Mouse (Mus musculus) neural tube, embryonic 14.5 days (tissue): ENCODE measurements around the gene Triap1. TPM values are rescaled to one million over a fixed set of nuclear protein-coding genes. Genes with fewer than 3 reads are reported as not detected.
"Not testable (repeated sequence)": the region's sequence is repeated elsewhere in the genome, so short reads cannot be mapped to it uniquely, and the experiment has no call there.

Experiments
- ATAC-seq: fragments of 200-750 bp; cut with Nextera tagmentation; 2 replicates; pipeline ENCODE4 v1.8.0; 2017; ENCODE audit warnings: low read depth, mild to moderate bottlenecking, moderate TSS enrichment, moderate library complexity
- H3K27ac ChIP-seq: fragments of 300-500 bp; sonication (generic); 2 replicates; pipeline ENCODE4 v1.5.1; 2014; ENCODE audit warnings: low read depth, mild to moderate bottlenecking, control low read depth, low read length, moderate library complexity, mixed read lengths
- H3K27me3 ChIP-seq: fragments of 300-500 bp; sonication (generic); 2 replicates; pipeline ENCODE4 v1.6.1; 2014; ENCODE audit warnings: low read length; ENCODE audit not compliant: control insufficient read depth, insufficient read depth
- H3K36me3 ChIP-seq: fragments of 300-500 bp; sonication (generic); 2 replicates; pipeline ENCODE4 v1.6.1; 2014; ENCODE audit warnings: low read length, mixed read lengths; ENCODE audit not compliant: control insufficient read depth, insufficient read depth
- H3K4me1 ChIP-seq: fragments of 300-500 bp; sonication (generic); 2 replicates; pipeline ENCODE4 v1.6.1; 2014; ENCODE audit warnings: low read length; ENCODE audit not compliant: control insufficient read depth, insufficient read depth
- H3K4me2 ChIP-seq: fragments of 300-500 bp; sonication (generic); 2 replicates; pipeline ENCODE4 v1.6.1; 2014; ENCODE audit warnings: mild to moderate bottlenecking, low read depth, low read length, control low read depth
- H3K4me3 ChIP-seq: fragments of 300-500 bp; sonication (generic); 2 replicates; pipeline ENCODE4 v1.5.1; 2014; ENCODE audit warnings: low read depth, low read length, control low read depth, mixed read lengths
- H3K9ac ChIP-seq: fragments of 300-500 bp; sonication (generic); replicated peaks from 2 replicates; pipeline ENCODE4 v1.6.1; 2014; ENCODE audit warnings: low read depth, mild to moderate bottlenecking, control low read depth, low read length, mixed read lengths
- H3K9me3 ChIP-seq: fragments of 300-500 bp; sonication (generic); 2 replicates; pipeline ENCODE4 v1.6.1; 2016; ENCODE audit warnings: low read length; ENCODE audit not compliant: control insufficient read depth
- WGBS: fragments of 180-500 bp; shearing (Covaris S2); extraction: QIAGEN DNeasy Blood & Tissue Kit; methylation state at CpG from one replicate; pipeline ENCODE4 v1.1.7; 2014; 5-methylcytosine and 5-hydroxymethylcytosine counted together
- polyA plus RNA-seq: library from polyadenylated mRNA; unstranded; fragments of >200 nt; fragmentation: Nextera tagmentation; extraction: Ambion mirVana; gene quantifications from 2 replicates; pipeline ENCODE4 v1.2.1, GENCODE M21; 2014

Gene Triap1
- polyA plus RNA-seq, 1 experiment from 2014 or later: 54.5 TPM

DNA sequence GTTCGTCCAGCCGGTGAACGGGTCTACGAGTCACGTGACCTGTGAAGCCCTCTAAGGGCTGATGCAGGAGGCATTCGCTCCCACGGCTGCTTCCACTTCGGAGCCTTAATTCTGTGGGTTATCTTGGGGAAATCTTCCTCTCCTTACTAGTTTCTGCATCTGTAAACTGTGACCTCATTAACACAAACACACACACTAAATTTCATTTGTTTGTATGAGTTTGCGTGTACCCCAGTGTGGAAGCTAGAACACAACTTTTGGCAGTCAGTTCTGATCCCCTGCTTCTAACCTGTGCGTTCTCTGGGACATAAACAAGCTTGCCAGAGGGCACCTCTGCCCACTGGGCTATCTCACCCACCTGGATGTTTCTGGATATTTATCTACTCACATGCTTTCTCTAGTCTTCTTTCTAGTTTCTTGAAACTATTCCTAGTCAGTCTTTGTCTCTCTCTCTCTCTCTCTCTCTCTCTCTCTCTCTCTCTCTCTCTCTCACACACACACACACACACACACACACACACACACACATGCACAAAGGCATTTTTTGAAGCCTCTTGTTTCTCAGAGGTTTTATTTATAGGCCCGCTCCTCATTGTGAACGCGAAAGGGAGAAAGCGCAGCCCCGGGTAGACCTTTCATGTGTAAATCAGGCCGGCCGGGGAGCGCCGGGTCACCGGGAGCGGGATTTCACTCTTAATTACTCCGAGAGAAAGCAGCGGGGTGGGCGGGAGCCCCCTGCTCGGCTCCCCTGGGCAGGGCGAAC is 32.6 kb downstream of the Triap1 start:
- Histone ChIP-seq H3K9me3 (no peaks in the 10 kb centered on the region), H3K27me3 (no peaks in the 10 kb centered on the region), H3K4me1 (peaks cover 6% of the 10 kb centered on the region), H3K4me3 (peak overlapping the region; percentile 26; the same call in 1 of the 2 replicates), H3K9ac (peak overlapping the region; percentile 50), H3K4me2 (peak overlapping the region; percentile 61), H3K27ac (peak overlapping the region; percentile 55; the same call in 1 of the 2 replicates), H3K36me3 (no peaks in the 10 kb centered on the region)
- WGBS: 4% methylated on average over 26 of the region's 26 CpGs
- ATAC-seq: peak; percentile 88

GRCm38 (mm10) chr5:115374204-115374820 is 33.3 kb downstream of the Triap1 start:
- ATAC-seq: no peak
- Histone ChIP-seq H3K9me3 (no peaks in the 10 kb centered on the region), H3K27me3 (no peaks in the 10 kb centered on the region), H3K4me2 (peak overlapping the region; percentile 61), H3K27ac (peak overlapping the region; percentile 55), H3K9ac (peak overlapping the region; percentile 50), H3K4me3 (peak overlapping the region; percentile 26; the same call in 1 of the 2 replicates), H3K36me3 (no peaks in the 10 kb centered on the region), H3K4me1 (peaks cover 6% of the 10 kb centered on the region)
- 7% methylated on average over 11 of the region's 11 CpGs for WGBS

- Histone ChIP-seq H3K4me3 (no peak overlapping the region), H3K4me1 (peaks cover 6% of the 10 kb centered on the region), H3K27me3 (no peaks in the 10 kb centered on the region), H3K36me3 (no peaks in the 10 kb centered on the region), H3K9ac (no peak overlapping the region), H3K9me3 (no peaks in the 10 kb centered on the region), H3K27ac (no peak overlapping the region), H3K4me2 (no peak overlapping the region)
- 85% methylated on average over 2 of the region's 2 CpGs for WGBS
- ATAC-seq: no peak
Observed at GRCm38 (mm10) chr5:115375436-115375835, 34.4 kb downstream of the Triap1 start.

- not testable (repeated sequence) for H3K9me3 ChIP-seq, H3K4me2 ChIP-seq, H3K27me3 ChIP-seq, ATAC-seq, H3K9ac ChIP-seq, H3K36me3 ChIP-seq, H3K4me1 ChIP-seq, H3K27ac ChIP-seq, H3K4me3 ChIP-seq
- WGBS: 85% methylated on average over 2 of the region's 2 CpGs
Observed at GRCm38 (mm10) chr5:115378882-115379281, 37.9 kb downstream of the Triap1 start.

DNA sequence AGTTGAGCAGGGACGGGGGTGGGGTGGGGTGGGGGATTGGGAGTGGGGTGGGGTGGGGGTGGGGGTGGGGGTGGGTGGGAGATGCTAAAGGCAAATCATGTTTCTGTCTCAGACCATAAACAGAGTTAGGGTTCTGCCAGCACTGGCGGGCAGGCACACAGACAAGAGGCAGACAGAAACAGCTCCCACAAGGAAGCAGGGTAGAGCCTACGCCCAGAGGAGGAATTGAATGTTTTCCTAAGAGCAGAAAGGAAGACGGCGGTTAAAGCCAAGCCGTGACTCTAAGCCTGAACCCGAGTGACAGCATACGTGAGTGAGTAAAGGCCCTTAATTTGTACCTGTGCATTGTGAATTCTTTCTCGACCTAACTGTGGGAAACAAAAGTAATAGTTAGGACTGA is 50.9 kb downstream of the Triap1 start:
- H3K27ac ChIP-seq: no peak overlapping the region
- no peaks in the 10 kb centered on the region for H3K27me3 ChIP-seq
- 0 out of 2 replicates have a peak, but pooled peaks cover 3% of the 10 kb centered on the region for H3K4me1 ChIP-seq
- ATAC-seq: no peak
- H3K9me3 ChIP-seq: no peaks in the 10 kb centered on the region
- no peak overlapping the region for H3K9ac ChIP-seq
- H3K4me2 ChIP-seq: no peak overlapping the region
- 29% methylated on average over 9 of the region's 9 CpGs for WGBS
- no peaks in the 10 kb centered on the region for H3K36me3 ChIP-seq
- H3K4me3 ChIP-seq: no peak overlapping the region

DNA sequence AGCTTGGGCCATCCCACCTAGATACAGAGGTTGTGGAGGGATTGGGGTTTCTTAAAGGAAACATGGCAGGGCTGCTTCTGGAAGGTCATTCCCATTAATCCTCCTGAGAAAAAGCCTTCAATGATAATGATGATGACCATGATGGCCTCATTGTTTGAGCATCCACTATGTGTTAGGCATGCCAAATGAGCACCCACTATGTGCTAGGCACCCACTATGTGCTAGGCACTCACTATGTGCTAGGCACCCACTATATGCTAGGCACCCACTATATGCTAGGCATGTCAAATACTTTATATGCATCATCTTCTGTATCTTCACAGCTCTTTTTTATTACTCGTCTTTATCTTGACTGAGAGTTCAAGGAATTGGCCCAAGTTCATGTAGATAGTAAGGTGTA is 51.9 kb downstream of the Triap1 start:
- ATAC-seq: no peak
- Histone ChIP-seq H3K36me3 (no peaks in the 10 kb centered on the region), H3K27me3 (no peaks in the 10 kb centered on the region), H3K27ac (no peak overlapping the region), H3K9ac (no peak overlapping the region), H3K4me2 (no peak overlapping the region), H3K9me3 (no peaks in the 10 kb centered on the region), H3K4me3 (no peak overlapping the region), H3K4me1 (0 out of 2 replicates have a peak, but pooled peaks cover 3% of the 10 kb centered on the region)
- WGBS: 87% methylated on average over 1 of the region's 1 CpGs

Other genes with a start within 250 kb of the Triap1 start
- gene Gm10401, start 242.9 kb upstream of the Triap1 start, polyA plus RNA-seq: 53.0 and 60.9 TPM in 2 replicates
- gene Acads, start 221.9 kb upstream of the Triap1 start, polyA plus RNA-seq: 11.3 and 11.7 TPM in 2 replicates
- gene Unc119b, start 206.2 kb upstream of the Triap1 start, polyA plus RNA-seq: 27.9 and 33.9 TPM in 2 replicates
- 23.9 and 26.2 TPM in 2 replicates for gene Mlec, start 183.0 kb upstream of the Triap1 start, polyA plus RNA-seq
- gene Cabp1, start 146.8 kb upstream of the Triap1 start, polyA plus RNA-seq: 28.1 and 30.3 TPM in 2 replicates
- gene Pop5, start 105.4 kb upstream of the Triap1 start, polyA plus RNA-seq: 116 and 121 TPM in 2 replicates
- 94.0 and 116 TPM in 2 replicates for gene Rnf10, start 68.3 kb upstream of the Triap1 start, polyA plus RNA-seq
- gene Coq5, start 61.6 kb upstream of the Triap1 start, polyA plus RNA-seq: 58.5 and 61.8 TPM in 2 replicates
- gene Dynll1, start 40.2 kb upstream of the Triap1 start, polyA plus RNA-seq: 1,143 and 1,163 TPM in 2 replicates
- gene Srsf9, start 14.0 kb upstream of the Triap1 start, polyA plus RNA-seq: 123 and 140 TPM in 2 replicates
- 45.4 and 53.5 TPM in 2 replicates for gene Gatc, start within 50 bp of the Triap1 start, polyA plus RNA-seq
- 1,051 and 1,284 TPM in 2 replicates for gene Cox6a1, start 7.8 kb downstream of the Triap1 start, polyA plus RNA-seq
- 55.1 and 55.4 TPM in 2 replicates for gene Msi1, start 88.4 kb downstream of the Triap1 start, polyA plus RNA-seq
- 0.58 TPM in 1 of 2 replicates, not detected in the other for gene Pla2g1b, start 125.0 kb downstream of the Triap1 start, polyA plus RNA-seq
- 26.0 and 32.6 TPM in 2 replicates for gene Sirt4, start 143.5 kb downstream of the Triap1 start, polyA plus RNA-seq
- gene Pxn, start 165.5 kb downstream of the Triap1 start, polyA plus RNA-seq: 8.5 and 11.1 TPM in 2 replicates
- 903 and 934 TPM in 2 replicates for gene Rplp0, start 218.2 kb downstream of the Triap1 start, polyA plus RNA-seq
- gene Gcn1l1, start 224.0 kb downstream of the Triap1 start, polyA plus RNA-seq: 41.9 and 45.2 TPM in 2 replicates